Mouse (Mus musculus): Measurements from ENCODE around the gene Pole3. TPM values are rescaled to one million over a fixed set of nuclear protein-coding genes. Genes with fewer than 3 reads are reported as not detected.
A peak's percentile ranks its signal among the peaks of the same experiment; 100 is the strongest.

Pole3 gene
- polyA plus RNA-seq, 2 experiments = 51.4 to 77.9 TPM

DNA sequence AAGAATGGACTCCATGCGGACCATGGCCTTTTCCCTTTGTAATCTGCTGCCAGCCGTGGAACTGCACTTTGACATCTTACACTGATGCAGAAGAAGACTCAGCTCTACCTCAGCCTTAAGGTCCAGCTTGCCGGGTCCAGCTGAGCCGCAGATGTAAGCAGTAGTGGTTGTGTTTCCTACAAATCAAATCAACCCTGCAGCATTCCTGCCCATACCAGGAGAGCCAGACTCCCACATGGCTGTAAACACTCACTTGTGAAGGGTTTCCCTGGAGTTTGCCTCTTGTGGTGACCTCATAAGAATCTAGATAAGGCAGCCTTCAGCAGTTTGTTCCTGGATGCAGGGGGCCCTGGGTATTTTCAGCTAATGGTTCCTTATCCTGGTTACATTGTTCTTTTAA is 41.7 kb upstream of the Pole3 start:
- WGBS = 73% methylated on average over 4 of the region's 4 CpGs
- no peaks in the 10 kb centered on the region for H3K27me3 ChIP-seq (ENCODE audit: control insufficient read depth, insufficient read depth, low read length)
- no peaks in the 10 kb centered on the region for H3K4me1 ChIP-seq (ENCODE audit: control insufficient read depth, insufficient read depth, low read length)
- H3K36me3 ChIP-seq (ENCODE audit: control insufficient read depth, insufficient read depth, low read length) = no peaks in the 10 kb centered on the region
- no peak for TF ChIP-seq POLR2A (IDR thresholded peaks at IDR 0.05; ENCODE audit: borderline replicate concordance, extremely low read depth, insufficient read depth, insufficient read length)
- H3K9ac ChIP-seq (ENCODE audit: low read depth, low read length, severe bottlenecking) = no peak overlapping the region
- H3K4me2 ChIP-seq (replicated peaks; ENCODE audit: low read depth, low read length, severe bottlenecking) = no peak overlapping the region
- DNase-seq (ENCODE audit: low spot score) (no peak), ATAC-seq (ENCODE audit: low FRiP score, low read depth) (no peak)
- H3K27ac ChIP-seq (replicated peaks; ENCODE audit: low read depth, low read length) = no peak overlapping the region
- H3K4me3 ChIP-seq (replicated peaks; ENCODE audit: low read length) = no peak overlapping the region
- H3K9me3 ChIP-seq (ENCODE audit: control insufficient read depth, low read length) = no peaks in the 10 kb centered on the region

DNA sequence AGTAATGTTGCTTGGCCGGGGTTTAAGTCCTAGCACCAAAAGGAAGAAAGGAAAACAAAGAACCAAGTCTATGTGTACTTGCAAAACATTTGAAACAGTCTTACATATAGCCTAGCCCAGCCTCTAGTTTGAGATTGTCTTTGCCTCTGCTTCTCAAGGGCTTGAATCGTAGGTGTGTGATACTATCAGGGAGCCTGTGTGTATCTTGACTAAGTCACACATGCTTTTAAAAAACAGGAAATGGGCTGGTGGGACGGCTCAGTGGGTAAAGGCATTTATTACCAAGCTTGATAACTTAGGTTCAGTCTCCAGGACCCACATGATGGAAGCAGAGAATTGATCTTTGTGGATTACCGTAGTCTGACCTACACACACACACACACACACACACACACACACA is 37.1 kb upstream of the Pole3 start:
- H3K4me1 ChIP-seq (ENCODE audit: control insufficient read depth, insufficient read depth, low read length) = 0 out of 2 replicates have a peak, but pooled peaks cover 5% of the 10 kb centered on the region
- no peak overlapping the region for H3K4me3 ChIP-seq (replicated peaks; ENCODE audit: low read length)
- WGBS = 71% methylated on average over 4 of the region's 4 CpGs
- ATAC-seq (ENCODE audit: low FRiP score, low read depth) = no peak
- no peak overlapping the region for H3K4me2 ChIP-seq (replicated peaks; ENCODE audit: low read depth, low read length, severe bottlenecking)
- no peak for TF ChIP-seq POLR2A (IDR thresholded peaks at IDR 0.05; ENCODE audit: borderline replicate concordance, extremely low read depth, insufficient read depth, insufficient read length)
- H3K9me3 ChIP-seq (ENCODE audit: control insufficient read depth, low read length) = no peaks in the 10 kb centered on the region
- no peak overlapping the region for H3K9ac ChIP-seq (ENCODE audit: low read depth, low read length, severe bottlenecking)
- no peak overlapping the region for H3K27ac ChIP-seq (replicated peaks; ENCODE audit: low read depth, low read length)
- no peak for DNase-seq (ENCODE audit: low spot score)
- H3K27me3 ChIP-seq (ENCODE audit: control insufficient read depth, insufficient read depth, low read length) = no peaks in the 10 kb centered on the region
- no peaks in the 10 kb centered on the region for H3K36me3 ChIP-seq (ENCODE audit: control insufficient read depth, insufficient read depth, low read length)

DNA sequence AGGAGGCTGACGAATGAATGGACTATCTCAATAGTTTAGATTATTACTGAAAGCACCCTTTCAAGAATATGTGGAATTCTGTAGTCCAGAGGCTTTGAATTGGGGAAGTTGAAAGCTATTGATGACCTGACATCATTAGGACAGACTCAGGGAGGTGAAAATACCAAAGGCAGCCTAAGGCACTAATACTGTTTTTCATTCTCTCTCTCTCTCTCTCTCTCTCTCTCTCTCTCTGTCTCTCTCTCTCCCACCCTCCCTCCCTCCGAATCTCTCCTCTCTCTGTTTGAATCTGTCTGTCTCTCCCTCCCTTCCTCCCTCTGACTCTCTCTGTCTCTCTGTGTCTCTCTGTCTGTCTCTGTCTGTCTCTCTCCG is 36.7 kb upstream of the Pole3 start:
- Histone ChIP-seq H3K36me3 (ENCODE audit: control insufficient read depth, insufficient read depth, low read length) (no peaks in the 10 kb centered on the region), H3K27me3 (ENCODE audit: control insufficient read depth, insufficient read depth, low read length) (no peaks in the 10 kb centered on the region), H3K4me3 (replicated peaks; ENCODE audit: low read length) (no peak overlapping the region), H3K4me2 (replicated peaks; ENCODE audit: low read depth, low read length, severe bottlenecking) (no peak overlapping the region), H3K27ac (replicated peaks; ENCODE audit: low read depth, low read length) (no peak overlapping the region), H3K9ac (ENCODE audit: low read depth, low read length, severe bottlenecking) (no peak overlapping the region), H3K9me3 (ENCODE audit: control insufficient read depth, low read length) (no peaks in the 10 kb centered on the region), H3K4me1 (ENCODE audit: control insufficient read depth, insufficient read depth, low read length) (0 out of 2 replicates have a peak, but pooled peaks cover 5% of the 10 kb centered on the region)
- TF ChIP-seq POLR2A (IDR thresholded peaks at IDR 0.05; ENCODE audit: borderline replicate concordance, extremely low read depth, insufficient read depth, insufficient read length) = no peak
- no peak; the same call in 1 of the 2 replicates for ATAC-seq (ENCODE audit: low FRiP score, low read depth)
- 59% methylated on average over 3 of the region's 3 CpGs for WGBS
- DNase-seq (ENCODE audit: low spot score) = no peak

GRCm38 (mm10) chr4:62560963-62561629 is 36.2 kb upstream of the Pole3 start:
- Histone ChIP-seq H3K9ac (ENCODE audit: low read depth, low read length, severe bottlenecking) (no peak overlapping the region), H3K27me3 (ENCODE audit: control insufficient read depth, insufficient read depth, low read length) (no peaks in the 10 kb centered on the region), H3K27ac (replicated peaks; ENCODE audit: low read depth, low read length) (no peak overlapping the region), H3K4me3 (replicated peaks; ENCODE audit: low read length) (no peak overlapping the region), H3K9me3 (ENCODE audit: control insufficient read depth, low read length) (no peaks in the 10 kb centered on the region), H3K4me2 (replicated peaks; ENCODE audit: low read depth, low read length, severe bottlenecking) (no peak overlapping the region), H3K4me1 (ENCODE audit: control insufficient read depth, insufficient read depth, low read length) (0 out of 2 replicates have a peak, but pooled peaks cover 5% of the 10 kb centered on the region), H3K36me3 (ENCODE audit: control insufficient read depth, insufficient read depth, low read length) (no peaks in the 10 kb centered on the region)
- whole genome bisulfite sequencing = 21% methylated on average over 4 of the region's 4 CpGs
- no peak for TF ChIP-seq POLR2A (IDR thresholded peaks at IDR 0.05; ENCODE audit: borderline replicate concordance, extremely low read depth, insufficient read depth, insufficient read length)
- peak; percentile 84 for DNase-seq (ENCODE audit: low spot score)
- peak; percentile 80; the same call in 1 of the 2 replicates for ATAC-seq (ENCODE audit: low FRiP score, low read depth)

GRCm38 (mm10) chr4:62559797-62560329 is 35.0 kb upstream of the Pole3 start, which contains the start of gene Rgs3:
Gene Rgs3 (plus strand): TSS chr4:62559847.
- Histone ChIP-seq H3K27me3 (ENCODE audit: control insufficient read depth, insufficient read depth, low read length) (no peaks in the 10 kb centered on the region), H3K4me3 (replicated peaks; ENCODE audit: low read length) (no peak within 1 kb of the TSS), H3K4me1 (ENCODE audit: control insufficient read depth, insufficient read depth, low read length) (0 out of 2 replicates have a peak, but pooled peaks cover 5% of the 10 kb centered on the region), H3K9me3 (ENCODE audit: control insufficient read depth, low read length) (no peaks in the 10 kb centered on the region), H3K27ac (replicated peaks; ENCODE audit: low read depth, low read length) (no peak within 1 kb of the TSS), H3K9ac (ENCODE audit: low read depth, low read length, severe bottlenecking) (no peak within 1 kb of the TSS), H3K4me2 (replicated peaks; ENCODE audit: low read depth, low read length, severe bottlenecking) (no peak within 1 kb of the TSS), H3K36me3 (ENCODE audit: control insufficient read depth, insufficient read depth, low read length) (no peaks in the 10 kb centered on the region)
- WGBS = 55% methylated on average over 6 of the region's 6 CpGs
- DNase-seq (ENCODE audit: low spot score) (no peak), ATAC-seq (ENCODE audit: low FRiP score, low read depth) (no peak)
- TF ChIP-seq POLR2A (IDR thresholded peaks at IDR 0.05; ENCODE audit: borderline replicate concordance, extremely low read depth, insufficient read depth, insufficient read length) = no peak

All from limb, embryonic 14.5 days (tissue).